Mouse (Mus musculus) lung, embryonic 14.5 days (tissue): ENCODE data around the gene Fbp2. TPM values are rescaled to one million over a fixed set of nuclear protein-coding genes. Genes with fewer than 3 reads are reported as not detected.
"Not testable (repeated sequence)": the region's sequence is repeated elsewhere in the genome, so short reads cannot be mapped to it uniquely, and the experiment has no call there.

Experiments
- ATAC-seq: fragments of 200-750 bp; cut with Nextera tagmentation; 2 replicates; pipeline ENCODE4 v1.8.0; 2017; ENCODE audit warnings: mild to moderate bottlenecking, moderate TSS enrichment, moderate library complexity; ENCODE audit not compliant: insufficient read depth
- DNase-seq: peaks from one replicate; pipeline ENCODE4 v3.0.0-alpha.2; 2015
- H3K27ac ChIP-seq: fragments of 300-500 bp; sonication (generic); 2 replicates; pipeline ENCODE4 v1.5.1; 2014; ENCODE audit warnings: low read depth, mild to moderate bottlenecking, moderate library complexity
- H3K27me3 ChIP-seq: fragments of 300-500 bp; sonication (generic); 2 replicates; pipeline ENCODE4 v1.6.1; 2014; ENCODE audit warnings: low read length, control low read depth; ENCODE audit not compliant: insufficient read depth
- H3K36me3 ChIP-seq: fragments of 300-500 bp; sonication (generic); 2 replicates; pipeline ENCODE4 v1.6.1; 2014; ENCODE audit warnings: control low read depth; ENCODE audit not compliant: insufficient read depth
- H3K4me1 ChIP-seq: fragments of 300-500 bp; sonication (generic); 2 replicates; pipeline ENCODE4 v1.6.1; 2014; ENCODE audit warnings: antibody characterized with exemption, control low read depth; ENCODE audit not compliant: insufficient read depth
- H3K4me2 ChIP-seq: fragments of 300-500 bp; sonication (generic); 2 replicates; pipeline ENCODE4 v1.6.1; 2014; ENCODE audit warnings: mild to moderate bottlenecking
- H3K4me3 ChIP-seq: fragments of 300-500 bp; sonication (generic); 2 replicates; pipeline ENCODE4 v1.5.1; 2014; ENCODE audit warnings: low read depth, low read length
- H3K9ac ChIP-seq: fragments of 300-500 bp; sonication (generic); 2 replicates; pipeline ENCODE4 v1.6.1; 2014
- H3K9me3 ChIP-seq: fragments of 300-500 bp; sonication (generic); 2 replicates; pipeline ENCODE4 v1.6.1; 2016; ENCODE audit warnings: low read depth, low read length, control low read depth
- CTCF ChIP-seq: IDR thresholded peaks from 2 replicates; pipeline ENCODE4 v1.5.1; 2016; ENCODE audit warnings: antibody characterized with exemption, low read depth
- WGBS: fragments of 180-500 bp; shearing (Covaris S2); extraction: QIAGEN DNeasy Blood & Tissue Kit; methylation state at CpG from one replicate; pipeline ENCODE4 v1.1.7; 2014; 5-methylcytosine and 5-hydroxymethylcytosine counted together
- polyA plus RNA-seq: library from polyadenylated mRNA; unstranded; fragments of >200 nt; fragmentation: Nextera tagmentation; extraction: Ambion mirVana; gene quantifications from 2 replicates; pipeline ENCODE4 v1.2.1, GENCODE M21; 2014

Fbp2 gene
- polyA plus RNA-seq, 1 experiment from 2014 or later, result not detected

DNA sequence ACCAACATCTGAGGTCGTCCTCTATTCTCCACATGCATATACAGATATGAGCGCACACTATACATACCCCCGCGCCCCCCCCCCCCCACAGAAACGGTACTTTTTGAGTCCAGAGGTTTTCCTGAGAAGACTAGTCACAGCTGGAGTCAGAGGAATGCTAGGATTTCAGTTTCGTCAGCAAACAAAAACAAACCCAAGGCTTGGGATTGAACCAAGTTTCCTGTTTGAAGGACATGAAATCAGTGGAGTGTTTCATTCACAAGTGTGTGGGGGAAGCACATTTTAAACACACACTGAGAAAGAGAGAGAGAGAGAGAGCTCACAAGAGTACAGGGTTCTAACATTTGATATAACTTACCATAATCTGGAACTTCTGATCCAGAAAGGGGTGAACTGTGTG, 5.5 kb upstream of the Fbp2 start:
- no peak for TF ChIP-seq CTCF
- Histone ChIP-seq H3K4me2 (no peak overlapping the region), H3K27ac (no peak overlapping the region), H3K4me3 (no peak overlapping the region), H3K9ac (no peak overlapping the region), H3K36me3 (no peaks in the 10 kb centered on the region), H3K4me1 (no peaks in the 10 kb centered on the region), H3K9me3 (no peaks in the 10 kb centered on the region), H3K27me3 (no peaks in the 10 kb centered on the region)
- WGBS, result 66% methylated on average over 6 of the region's 6 CpGs
- ATAC-seq (no peak), DNase-seq (peak; percentile 49)

DNA sequence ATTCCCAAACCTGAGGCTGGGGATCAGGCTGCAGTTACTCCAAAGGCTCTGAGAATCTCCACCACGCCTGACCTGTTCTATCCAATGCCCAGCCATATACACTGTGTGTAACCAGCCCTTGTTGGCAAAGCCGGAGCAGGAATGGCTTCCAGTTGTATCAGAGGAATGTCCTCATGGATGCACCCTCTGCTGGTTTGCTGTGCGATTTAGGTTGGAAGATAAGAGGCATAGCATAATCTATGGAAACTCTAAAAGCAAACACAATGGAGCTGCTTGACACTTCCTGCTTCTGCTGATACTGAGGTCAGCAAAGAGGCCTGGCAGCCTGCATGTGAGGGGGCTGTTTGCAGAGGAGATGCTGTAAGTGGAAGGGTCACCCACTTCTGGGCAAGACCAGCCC, 4.7 kb upstream of the Fbp2 start:
- no peak; the same call in 1 of the 2 replicates for ATAC-seq
- Histone ChIP-seq H3K4me3 (no peak overlapping the region), H3K36me3 (no peaks in the 10 kb centered on the region), H3K4me1 (no peaks in the 10 kb centered on the region), H3K9me3 (no peaks in the 10 kb centered on the region), H3K27me3 (no peaks in the 10 kb centered on the region), H3K9ac (no peak overlapping the region), H3K27ac (no peak overlapping the region), H3K4me2 (no peak overlapping the region)
- no peak for TF ChIP-seq CTCF
- 63% methylated on average over 3 of the region's 3 CpGs for WGBS
- no peak for DNase-seq

DNA sequence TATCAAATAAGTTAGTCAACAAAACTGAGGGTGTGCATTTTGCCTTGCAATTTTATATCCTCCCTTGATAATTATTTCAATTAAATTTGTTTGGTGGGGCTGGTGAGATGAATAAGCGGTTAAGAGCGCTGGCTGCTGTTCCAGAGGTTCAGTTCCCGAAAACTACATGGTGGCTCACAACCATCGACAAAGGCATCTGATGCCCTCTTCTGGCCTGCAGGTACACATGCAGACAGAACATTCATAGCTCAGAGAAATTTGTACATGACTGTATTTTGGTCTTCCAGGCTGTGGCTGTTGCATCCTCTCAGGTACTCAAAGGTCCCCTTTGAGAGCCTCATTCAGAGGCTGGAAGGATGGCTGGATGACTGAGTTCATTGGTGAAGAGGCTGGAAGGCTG, 1.8 kb upstream of the Fbp2 start:
- 0 out of 2 replicates have a peak, but pooled peaks have one; percentile 9 for TF ChIP-seq CTCF
- Histone ChIP-seq H3K4me3 (no peak overlapping the region), H3K9ac (no peak overlapping the region), H3K36me3 (no peaks in the 10 kb centered on the region), H3K4me1 (no peaks in the 10 kb centered on the region), H3K27me3 (no peaks in the 10 kb centered on the region), H3K27ac (no peak overlapping the region), H3K4me2 (no peak overlapping the region), H3K9me3 (no peaks in the 10 kb centered on the region)
- DNase-seq (no peak), ATAC-seq (no peak)
- 87% methylated on average over 4 of the region's 4 CpGs for WGBS

DNA sequence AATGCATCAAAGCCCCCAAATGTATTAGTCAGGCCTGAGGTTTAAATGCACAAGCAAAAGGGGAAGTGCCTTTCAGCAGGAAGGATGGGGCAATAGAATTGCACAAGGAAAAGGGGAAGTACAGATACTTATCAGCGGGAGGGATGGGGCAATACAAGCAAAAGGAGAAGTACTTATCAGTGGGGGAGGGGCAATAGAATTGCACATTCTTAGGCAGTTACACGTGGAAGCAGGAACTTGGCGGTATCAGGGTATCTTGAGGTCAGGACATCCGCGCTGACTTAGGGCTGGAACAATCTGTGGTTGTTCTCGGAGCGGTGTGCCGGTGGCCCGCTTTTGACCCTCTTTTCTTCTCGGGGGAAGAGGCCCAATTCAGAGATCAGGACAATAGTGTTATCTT, 1.0 kb upstream of the Fbp2 start:
- WGBS, result 76% methylated on average over 10 of the region's 10 CpGs

DNA sequence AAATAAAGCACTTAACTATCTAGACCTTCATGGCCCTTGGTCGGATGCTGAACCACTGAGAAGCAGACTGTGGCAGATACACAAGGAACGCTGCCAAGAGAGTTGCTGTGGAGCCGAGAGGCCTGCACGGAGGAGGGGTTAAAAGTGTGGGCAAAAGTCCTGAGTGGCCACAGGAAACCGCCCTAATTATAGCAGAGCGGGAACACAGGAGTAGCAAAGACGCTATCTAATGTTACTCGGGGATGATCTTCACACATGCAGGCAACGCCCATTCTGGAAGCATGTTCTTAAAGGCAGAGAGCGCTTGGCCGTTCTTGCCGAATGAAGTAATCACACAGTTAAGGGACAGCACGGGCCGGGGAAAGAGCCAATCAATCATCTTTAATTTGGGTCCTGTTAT, 1.4 kb downstream of the Fbp2 start:
- no peak for TF ChIP-seq CTCF
- Histone ChIP-seq H3K27me3 (no peaks in the 10 kb centered on the region), H3K4me1 (no peaks in the 10 kb centered on the region), H3K36me3 (no peaks in the 10 kb centered on the region), H3K4me2 (no peak overlapping the region), H3K9me3 (no peaks in the 10 kb centered on the region), H3K9ac (no peak overlapping the region), H3K4me3 (no peak overlapping the region), H3K27ac (no peak overlapping the region)
- no peak for DNase-seq
- WGBS, result 70% methylated on average over 14 of the region's 14 CpGs
- no peak for ATAC-seq

More for the DNA sequence above, 1.0 kb upstream of the Fbp2 start:
- not testable (repeated sequence) for H3K9ac ChIP-seq, H3K4me1 ChIP-seq, H3K4me2 ChIP-seq, H3K4me3 ChIP-seq, H3K27me3 ChIP-seq, H3K9me3 ChIP-seq, H3K36me3 ChIP-seq, ATAC-seq, DNase-seq, H3K27ac ChIP-seq

DNA sequence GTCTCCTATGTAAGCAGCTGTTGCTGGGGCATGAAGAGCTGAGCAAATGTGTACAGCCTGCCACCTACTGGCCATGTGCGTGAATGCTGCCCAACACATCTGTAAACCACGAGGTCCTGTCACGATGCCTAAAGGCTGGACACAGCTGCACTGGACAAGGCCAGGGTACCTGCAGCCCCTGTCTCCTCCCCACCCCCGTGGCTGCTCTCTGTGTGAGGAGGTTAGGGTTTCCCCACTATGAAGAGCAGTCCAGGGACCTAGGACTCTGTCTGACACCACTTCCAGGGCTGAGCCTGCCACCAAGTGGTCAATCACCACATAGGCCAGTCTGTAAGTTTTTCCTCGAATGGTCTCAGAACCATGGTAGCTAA, 1.9 kb downstream of the Fbp2 start:
- DNase-seq, result peak; percentile 93
- Histone ChIP-seq H3K9me3 (no peaks in the 10 kb centered on the region), H3K4me3 (peak overlapping the region; percentile 10; the same call in 1 of the 2 replicates), H3K4me1 (no peaks in the 10 kb centered on the region), H3K36me3 (no peaks in the 10 kb centered on the region), H3K4me2 (peak overlapping the region; percentile 47), H3K9ac (no peak overlapping the region), H3K27me3 (no peaks in the 10 kb centered on the region), H3K27ac (no peak overlapping the region)
- peak; percentile 96 for TF ChIP-seq CTCF
- ATAC-seq, result peak; percentile 94
- WGBS, result 5% methylated on average over 5 of the region's 5 CpGs

DNA sequence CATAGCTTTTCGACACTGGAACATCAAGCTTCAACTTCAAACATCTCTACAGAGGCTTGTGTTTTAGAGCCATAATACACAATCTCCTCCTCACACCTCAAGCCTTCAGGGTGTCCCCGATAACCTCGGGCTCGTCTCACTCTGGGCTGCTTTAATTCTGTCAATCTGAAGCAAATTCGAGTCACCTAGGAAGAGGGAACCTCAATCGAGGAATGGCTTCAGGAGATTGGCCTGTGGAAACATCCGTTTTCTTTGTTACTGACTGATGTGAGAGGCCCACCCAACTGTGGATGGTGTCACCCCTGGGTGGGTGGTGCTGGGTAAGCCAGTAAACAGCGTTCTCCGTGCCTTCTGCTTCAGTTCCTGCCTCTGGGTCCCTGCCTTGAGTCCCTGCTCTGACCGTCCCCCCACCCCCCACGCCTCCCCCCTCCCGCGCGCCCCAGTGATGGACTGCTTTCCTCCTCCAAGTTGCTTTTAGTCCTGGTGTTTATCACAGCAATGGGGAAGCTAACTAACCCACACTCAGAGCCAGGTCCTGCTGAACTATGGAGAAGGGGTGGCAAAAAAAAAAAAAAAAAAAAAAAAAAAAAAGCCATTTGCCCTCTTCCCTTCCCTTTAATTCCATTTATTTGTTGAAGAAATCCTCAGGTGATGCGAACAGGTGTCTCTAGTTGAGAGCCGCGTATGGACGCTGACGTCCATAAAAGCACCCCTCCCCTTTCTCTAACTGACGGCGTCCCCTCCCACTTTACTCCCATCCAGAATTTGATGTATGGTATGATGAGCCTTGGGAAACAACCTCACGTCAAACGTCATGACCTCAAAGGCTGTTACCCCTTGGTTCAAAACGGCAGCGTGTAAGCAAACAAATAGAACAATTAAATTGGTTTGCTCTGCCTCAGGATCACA, 2.6 kb downstream of the Fbp2 start:
- peak overlapping the region; percentile 47 for H3K4me2 ChIP-seq
- ATAC-seq (no peak; the same call in 1 of the 2 replicates), DNase-seq (no peak)
- no peak for TF ChIP-seq CTCF
- H3K4me3 ChIP-seq, result peak overlapping the region; percentile 10; the same call in 1 of the 2 replicates
- no peak overlapping the region for H3K27ac ChIP-seq
- H3K36me3 ChIP-seq, result no peaks in the 10 kb centered on the region
- WGBS, result 30% methylated on average over 25 of the region's 25 CpGs
- H3K27me3 ChIP-seq, result no peaks in the 10 kb centered on the region
- H3K9ac ChIP-seq, result no peak overlapping the region
- no peaks in the 10 kb centered on the region for H3K4me1 ChIP-seq
- H3K9me3 ChIP-seq, result no peaks in the 10 kb centered on the region
